Mouse (Mus musculus): ENCODE measurements around the gene Sh3bp4.

Gene Sh3bp4

GRCm38 (mm10) chr1:89130429-89130828 is 60.2 kb downstream of the Sh3bp4 start:
- DNase-seq (ENCODE audit: low spot score): no peak

GRCm38 (mm10) chr1:89131018-89131540 is 60.9 kb downstream of the Sh3bp4 start:
- DNase-seq (ENCODE audit: low spot score): no peak

- no peak for DNase-seq (ENCODE audit: low spot score)
Observed at GRCm38 (mm10) chr1:89131707-89132106, 61.5 kb downstream of the Sh3bp4 start.

- no peak for DNase-seq (ENCODE audit: low spot score)
Observed at GRCm38 (mm10) chr1:89133266-89133665, 63.1 kb downstream of the Sh3bp4 start.

GRCm38 (mm10) chr1:89133717-89134116 is 63.5 kb downstream of the Sh3bp4 start:
- DNase-seq (ENCODE audit: low spot score): no peak

GRCm38 (mm10) chr1:89136089-89136811 is 66.0 kb downstream of the Sh3bp4 start:
- DNase-seq (ENCODE audit: low spot score): no peak

GRCm38 (mm10) chr1:89137086-89137816 is 67.0 kb downstream of the Sh3bp4 start:
- no peak for DNase-seq (ENCODE audit: low spot score)

- no peak for DNase-seq (ENCODE audit: low spot score)
Observed at GRCm38 (mm10) chr1:89138316-89138715, 68.1 kb downstream of the Sh3bp4 start.

- no peak for DNase-seq (ENCODE audit: low spot score)
Observed at GRCm38 (mm10) chr1:89140113-89140512, 69.9 kb downstream of the Sh3bp4 start.

- DNase-seq (ENCODE audit: low spot score): no peak
Observed at GRCm38 (mm10) chr1:89151071-89151470, 80.9 kb downstream of the Sh3bp4 start.

GRCm38 (mm10) chr1:89152576-89152975 is 82.4 kb downstream of the Sh3bp4 start:
- DNase-seq (ENCODE audit: low spot score): no peak

- no peak for DNase-seq (ENCODE audit: low spot score)
Observed at GRCm38 (mm10) chr1:89153203-89153602, 83.0 kb downstream of the Sh3bp4 start.

- DNase-seq (ENCODE audit: low spot score): no peak
Observed at GRCm38 (mm10) chr1:89163483-89163882, 93.3 kb downstream of the Sh3bp4 start.

- no peak for DNase-seq (ENCODE audit: low spot score)
Observed at GRCm38 (mm10) chr1:89164281-89164680, 94.1 kb downstream of the Sh3bp4 start.

- no peak for DNase-seq (ENCODE audit: low spot score)
Observed at GRCm38 (mm10) chr1:89164685-89165084, 94.5 kb downstream of the Sh3bp4 start.

- DNase-seq (ENCODE audit: low spot score): no peak
Observed at GRCm38 (mm10) chr1:89166814-89167249, 96.6 kb downstream of the Sh3bp4 start.

GRCm38 (mm10) chr1:89171275-89171767 is 101.1 kb downstream of the Sh3bp4 start:
- DNase-seq (ENCODE audit: low spot score): no peak

GRCm38 (mm10) chr1:89174621-89175020 is 104.4 kb downstream of the Sh3bp4 start:
- no peak for DNase-seq (ENCODE audit: low spot score)

GRCm38 (mm10) chr1:89175355-89175754 is 105.1 kb downstream of the Sh3bp4 start:
- no peak for DNase-seq (ENCODE audit: low spot score)

GRCm38 (mm10) chr1:89183261-89183831 is 113.1 kb downstream of the Sh3bp4 start:
- DNase-seq (ENCODE audit: low spot score): peak; percentile 60

- DNase-seq (ENCODE audit: low spot score): no peak
Observed at GRCm38 (mm10) chr1:89184111-89184785, 114.0 kb downstream of the Sh3bp4 start.

- no peak for DNase-seq (ENCODE audit: low spot score)
Observed at GRCm38 (mm10) chr1:89184839-89185238, 114.6 kb downstream of the Sh3bp4 start.

Data from yolk sac, embryonic 10.5 days (tissue).